Mouse (Mus musculus): ENCODE measurements around the gene Serpinb1a.
"Not testable (repeated sequence)": the region's sequence is repeated elsewhere in the genome, so short reads cannot be mapped to it uniquely, and the experiment has no call there.

The Serpinb1a gene

GRCm38 (mm10) chr13:32850668-32851404, at the start of gene Serpinb1a:
Serpinb1a (minus strand) TSS chr13:32851185.
- CTCF ChIA-PET: interaction anchor here (0.5 to 1.0 kb wide), 3 partner anchors 11 to 1627 kb away, joined by 3 to 6 read pairs (median 5); no protein-coding TSS in a partner anchor

DNA sequence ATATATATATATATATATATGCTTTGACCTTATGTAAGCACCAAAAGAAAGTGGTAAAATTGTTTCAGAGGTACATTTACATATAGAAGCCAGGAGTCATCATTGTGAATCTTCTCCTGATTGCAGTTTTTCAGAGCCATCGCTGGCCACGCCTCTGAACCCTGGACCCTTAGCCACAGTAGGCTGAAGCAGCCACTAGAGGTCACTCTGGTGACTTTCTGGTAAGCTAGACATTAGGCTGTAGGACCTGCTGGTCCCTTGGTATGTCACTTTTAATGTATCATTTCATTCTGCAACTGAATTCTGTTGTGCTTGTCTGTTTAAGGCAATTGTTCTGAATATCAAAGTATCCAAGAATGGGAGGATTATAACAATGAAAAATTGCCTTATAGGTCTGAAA, 49.7 kb upstream of the Serpinb1a start:
- CTCF ChIA-PET: interaction anchor here (0.5 to 0.8 kb wide), 3 partner anchors 46 to 179 kb away, joined by 3 to 11 read pairs (median 5); no protein-coding TSS in a partner anchor

- CTCF ChIA-PET: interaction anchor here (0.5 kb wide), 1 partner anchor 180 kb away, joined by 3 read pairs; no protein-coding TSS in a partner anchor
Observed at GRCm38 (mm10) chr13:32899114-32899513, 48.1 kb upstream of the Serpinb1a start.

DNA sequence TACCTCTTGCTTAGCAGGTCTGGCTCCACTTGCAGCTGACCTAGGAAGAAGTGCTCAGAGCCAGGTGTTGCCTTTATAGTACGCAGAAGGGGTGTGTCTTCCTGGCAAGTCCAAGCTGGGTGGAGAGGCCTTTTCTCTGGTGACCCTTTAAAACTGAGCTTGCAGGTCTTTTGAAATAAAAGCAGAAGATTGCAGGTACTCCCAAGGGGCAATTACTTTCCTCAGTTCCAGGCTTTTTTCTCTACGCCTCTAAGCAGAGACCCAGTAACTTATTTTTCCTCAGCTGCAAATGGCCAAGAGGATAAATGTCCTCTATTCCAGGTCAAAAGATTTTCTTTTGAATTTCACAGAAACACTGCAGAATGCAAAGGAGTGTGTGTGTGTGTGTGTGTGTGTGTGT, 47.1 kb upstream of the Serpinb1a start, which contains the start of gene Serpinb1c:
Gene Serpinb1c, minus strand, starts transcription at position 101 of the 400 bp plus-strand sequence.
- CTCF ChIA-PET: no interaction called here

GRCm38 (mm10) chr13:32896931-32897330, 45.9 kb upstream of the Serpinb1a start:
- CTCF ChIA-PET: interaction anchor here (0.6 kb wide), 1 partner anchor 331 kb away, joined by 3 read pairs; no protein-coding TSS in a partner anchor

- CTCF ChIA-PET: no interaction called here
Observed at GRCm38 (mm10) chr13:32884755-32885154, 33.8 kb upstream of the Serpinb1a start.

DNA sequence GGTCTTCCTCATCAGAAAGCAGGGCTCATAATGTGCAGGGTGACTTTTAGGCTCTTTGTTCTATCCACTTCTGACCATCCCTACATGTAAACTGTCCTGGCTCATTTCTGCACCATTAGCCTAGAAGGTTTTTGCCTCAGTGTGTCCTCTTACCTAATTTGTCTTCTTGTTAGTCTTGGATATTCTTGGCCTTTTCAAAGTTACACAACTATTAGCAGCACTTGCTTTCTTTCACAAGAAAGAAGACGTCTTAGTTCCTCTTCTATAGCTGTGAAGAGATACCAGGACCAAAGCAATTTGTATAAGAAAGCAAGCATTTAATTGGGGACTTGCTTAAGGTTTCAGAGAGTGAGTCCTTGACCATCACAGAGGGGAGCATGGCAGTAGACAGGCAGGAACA, 22.9 kb upstream of the Serpinb1a start:
- CTCF ChIA-PET: no interaction called here

DNA sequence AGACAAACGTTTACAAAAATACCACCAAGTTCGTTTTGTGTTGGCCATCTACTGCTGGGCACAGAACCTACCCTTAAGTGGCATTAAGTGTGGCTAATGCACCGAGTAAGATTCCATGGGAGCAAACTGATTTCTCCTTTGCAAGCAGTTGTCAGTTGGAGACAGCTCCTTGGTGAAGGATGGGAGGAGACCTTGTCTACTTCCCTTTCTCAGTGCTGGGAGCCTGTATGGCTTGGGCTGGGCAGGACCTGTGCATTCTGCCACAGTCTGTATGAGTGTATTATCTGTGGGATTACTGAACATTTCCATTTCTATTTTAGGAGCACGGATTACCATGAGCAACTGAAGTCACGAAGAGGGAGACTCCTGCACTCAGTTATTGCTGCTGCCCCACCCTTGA, 17.9 kb upstream of the Serpinb1a start:
- CTCF ChIA-PET: no interaction called here

GRCm38 (mm10) chr13:32868233-32868632, 17.2 kb upstream of the Serpinb1a start:
- CTCF ChIA-PET: not testable (repeated sequence)

- CTCF ChIA-PET: no interaction called here
Observed at GRCm38 (mm10) chr13:32867030-32867429, 16.0 kb upstream of the Serpinb1a start.

DNA sequence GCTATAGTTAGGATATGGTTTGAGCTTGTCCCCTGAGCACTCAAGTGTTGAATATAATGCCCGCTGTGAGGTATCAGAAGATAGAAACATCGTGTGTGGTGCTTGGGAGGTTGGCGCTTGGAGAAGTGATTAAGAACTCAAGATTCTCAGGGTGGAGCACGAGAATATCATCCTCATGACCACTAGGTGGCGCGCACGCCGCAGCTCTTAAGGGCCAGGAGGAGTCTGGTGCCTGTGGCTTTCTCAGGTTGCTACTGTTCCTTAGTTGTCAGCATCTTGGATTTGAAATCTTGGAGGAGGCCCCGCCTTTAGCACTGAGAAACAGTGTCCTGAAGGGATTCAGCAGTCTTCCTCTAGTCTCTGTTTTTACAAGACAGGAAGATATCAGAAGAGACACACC, 15.5 kb upstream of the Serpinb1a start:
- CTCF ChIA-PET: interaction anchor here (1.1 kb wide), 1 partner anchor 35 kb away, joined by 4 read pairs; no protein-coding TSS in a partner anchor

- CTCF ChIA-PET: interaction anchor here (1.0 to 1.1 kb wide), 2 partner anchors 36 to 100 kb away, joined by 3 to 4 read pairs; no protein-coding TSS in a partner anchor
Observed at GRCm38 (mm10) chr13:32865591-32865990, 14.6 kb upstream of the Serpinb1a start.

DNA sequence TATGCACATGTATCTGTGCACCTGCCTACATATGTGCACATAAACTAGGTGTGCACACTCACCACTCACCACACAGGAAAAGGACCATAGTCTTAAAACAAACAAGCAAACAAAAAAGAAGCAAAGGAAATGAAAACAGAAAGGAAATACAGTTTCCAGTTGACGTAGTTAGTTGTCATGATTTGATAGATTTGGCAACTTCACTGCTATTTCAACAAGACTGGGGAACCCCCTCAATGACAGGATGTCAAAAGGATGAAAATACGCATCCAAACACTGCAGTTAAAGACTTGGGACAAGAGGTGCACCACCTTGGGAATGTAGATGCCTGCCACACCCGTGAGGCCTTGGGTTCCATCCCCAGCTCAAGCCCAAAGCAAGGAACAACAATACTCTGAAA, 13.5 kb upstream of the Serpinb1a start:
- CTCF ChIA-PET: not testable (repeated sequence)

DNA sequence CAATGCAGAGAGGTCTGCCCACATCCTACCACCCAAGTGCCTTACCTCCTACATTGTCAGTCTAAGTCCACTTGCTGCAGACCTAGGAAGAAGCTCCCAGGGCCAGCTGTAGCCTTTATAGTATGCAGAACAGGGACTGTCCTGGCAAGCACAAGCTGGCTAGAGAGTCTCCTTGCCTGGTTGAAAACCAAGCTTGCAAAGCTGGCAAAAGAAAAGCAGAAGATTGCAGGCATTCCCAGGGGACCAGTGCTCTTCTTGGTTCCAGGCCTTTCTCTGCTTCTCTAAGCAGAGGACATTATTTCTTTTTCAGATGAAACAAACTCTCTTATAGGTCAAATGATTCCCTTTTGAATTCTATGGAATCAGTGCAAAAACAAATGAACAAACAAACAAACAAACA, 12.5 kb upstream of the Serpinb1a start:
- CTCF ChIA-PET: no interaction called here

- CTCF ChIA-PET: interaction anchor here (0.7 kb wide), 1 partner anchor 212 kb away, joined by 4 read pairs; no protein-coding TSS in a partner anchor
Observed at GRCm38 (mm10) chr13:32860821-32861220, 9.8 kb upstream of the Serpinb1a start.

- CTCF ChIA-PET: interaction anchor here (1.1 kb wide), 1 partner anchor 25 kb away, joined by 3 read pairs; no protein-coding TSS in a partner anchor
Observed at GRCm38 (mm10) chr13:32853073-32853472, 2.1 kb upstream of the Serpinb1a start.

- CTCF ChIA-PET: interaction anchor here (1.1 kb wide), 1 partner anchor 25 kb away, joined by 3 read pairs; no protein-coding TSS in a partner anchor
Observed at GRCm38 (mm10) chr13:32852539-32852938, 1.6 kb upstream of the Serpinb1a start.

- CTCF ChIA-PET: interaction anchor here (1.0 to 1.1 kb wide), 2 partner anchors 24 to 53 kb away, joined by 3 read pairs; no protein-coding TSS in a partner anchor
Observed at GRCm38 (mm10) chr13:32851967-32852366, 982 bp upstream of the Serpinb1a start.

DNA sequence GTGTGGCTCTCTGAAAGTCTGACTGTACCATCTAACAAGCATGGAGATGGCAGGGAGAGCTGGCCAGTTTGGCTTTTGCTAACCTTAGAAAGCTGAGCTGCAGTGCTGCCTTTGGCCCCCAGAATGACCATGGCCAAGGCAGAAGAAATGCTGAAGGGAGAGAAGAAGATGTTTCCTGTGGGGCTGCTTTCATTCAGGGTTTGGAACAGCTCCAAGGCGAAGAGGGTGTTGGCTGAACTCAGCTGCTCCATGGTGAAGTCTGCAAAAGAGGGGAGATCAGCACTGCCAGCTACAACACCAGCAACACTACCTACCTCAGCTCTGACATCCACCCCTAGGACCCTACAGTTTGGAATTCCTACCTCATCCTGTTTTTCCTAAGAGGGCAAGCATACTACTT, 829 bp downstream of the Serpinb1a start:
- CTCF ChIA-PET: no interaction called here

DNA sequence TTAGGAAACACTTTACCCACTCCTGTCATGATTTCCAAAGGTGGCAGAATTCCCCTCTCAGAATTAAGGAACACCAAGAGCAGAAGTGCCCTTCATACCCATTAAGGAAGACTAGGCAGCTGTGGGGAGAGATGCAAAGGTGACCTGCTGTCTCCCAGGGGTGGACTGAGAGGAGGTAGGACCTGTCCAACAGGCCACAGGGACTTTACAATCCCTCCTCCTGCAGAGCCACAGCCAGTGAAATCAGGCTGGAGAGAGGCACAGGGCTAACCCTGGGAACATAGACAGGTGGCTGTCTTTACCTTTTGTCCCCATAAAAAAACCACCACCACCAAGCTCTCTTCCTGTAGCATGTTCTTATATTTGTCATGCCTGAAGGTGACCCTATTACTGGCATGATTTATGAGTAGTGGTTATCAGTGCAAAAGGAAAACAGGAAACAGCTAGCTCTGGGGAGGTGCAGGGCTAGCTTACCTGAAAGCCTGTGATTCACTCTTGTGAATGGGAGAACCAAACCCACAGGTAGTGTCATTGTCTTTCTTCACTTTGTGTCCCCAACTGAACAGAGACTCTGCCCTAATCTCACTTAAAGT, 1.4 kb downstream of the Serpinb1a start:
- CTCF ChIA-PET: no interaction called here

DNA sequence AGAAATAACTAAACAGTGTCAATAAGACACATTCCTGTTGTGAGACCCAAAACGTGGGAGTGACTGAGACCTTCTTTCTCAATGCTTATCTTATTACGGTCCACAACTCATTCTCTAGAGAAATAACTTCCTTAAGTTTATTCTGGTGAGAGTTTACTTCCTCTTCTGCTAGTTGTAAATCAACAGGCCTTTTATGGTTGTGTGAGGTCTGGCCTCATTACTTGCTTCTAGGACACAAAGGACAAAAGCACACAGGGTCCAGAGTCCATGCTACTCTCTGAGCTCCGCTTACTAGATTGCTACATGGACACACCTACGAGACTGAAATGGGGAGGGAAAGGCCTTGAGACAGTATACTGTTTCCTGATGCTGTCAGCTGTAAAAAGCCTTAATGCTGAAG, 1.9 kb downstream of the Serpinb1a start:
- CTCF ChIA-PET: no interaction called here

GRCm38 (mm10) chr13:32846221-32846620, 4.8 kb downstream of the Serpinb1a start:
- CTCF ChIA-PET: no interaction called here

GRCm38 (mm10) chr13:32841349-32841748, 9.6 kb downstream of the Serpinb1a start:
- CTCF ChIA-PET: no interaction called here

Measured in spleen, embryonic (tissue).